Mouse (Mus musculus) left cerebral cortex, adult 18-20 months (tissue): ENCODE results near the gene Myo10. TPM values are rescaled to one million over a fixed set of nuclear protein-coding genes. Genes with fewer than 3 reads are reported as not detected.

Experiments
- DNase-seq, 2 experiments: peaks; one replicate each; pipeline ENCODE4 v3.0.0; 2021 to 2022; ENCODE audit warnings: low spot score in 2 of 2, mixed read lengths in 1 of 2
- long read RNA-seq, 2 experiments: library from polyadenylated mRNA; stranded (forward); transcript quantifications; one replicate each; pipeline ENCODE4 v2.0.0; 2021
- total RNA-seq, 2 experiments: library from RNA; stranded (reverse); gene quantifications; 2 replicates each; pipeline ENCODE4 v1.2.3; 2021

The Myo10 gene
- total RNA-seq = 10 to 100 TPM; 38.6 to 41.0 TPM
- long read RNA-seq, experiment 1, partial matches to known transcripts = 7 of 23 reads
- long read RNA-seq, experiment 1, other reads (novel, unspliced or antisense) = 16 of 23 reads
- long read RNA-seq, experiment 2, partial matches to known transcripts = 9 of 16 reads
- long read RNA-seq, experiment 2, other reads (novel, unspliced or antisense) = 7 of 16 reads

- DNase-seq = peak; percentile 86 to 87
These were observed at the start of gene Myo10 for GRCm38 (mm10) chr15:25622200-25622866. Gene Myo10 (plus strand): TSS chr15:25622525.

- DNase-seq = no peak
These were observed 49.2 kb upstream of the Myo10 start for GRCm38 (mm10) chr15:25573113-25573512.

- no peak for DNase-seq
These were observed 48.3 kb upstream of the Myo10 start for GRCm38 (mm10) chr15:25573876-25574601.

- DNase-seq = no peak
These were observed 44.8 kb upstream of the Myo10 start for GRCm38 (mm10) chr15:25577327-25578051.

GRCm38 (mm10) chr15:25578369-25578768, 44.0 kb upstream of the Myo10 start:
- DNase-seq = no peak

GRCm38 (mm10) chr15:25580731-25581130, 41.6 kb upstream of the Myo10 start:
- DNase-seq = no peak

GRCm38 (mm10) chr15:25582055-25582454, 40.3 kb upstream of the Myo10 start:
- no peak for DNase-seq

GRCm38 (mm10) chr15:25583361-25583760, 39.0 kb upstream of the Myo10 start:
- no peak for DNase-seq

- DNase-seq = no peak
These were observed 35.5 kb upstream of the Myo10 start for GRCm38 (mm10) chr15:25586828-25587227.

- no peak for DNase-seq
These were observed 34.4 kb upstream of the Myo10 start for GRCm38 (mm10) chr15:25587943-25588342.

- DNase-seq = no peak
These were observed 32.9 kb upstream of the Myo10 start for GRCm38 (mm10) chr15:25589318-25589902.

- DNase-seq = no peak
These were observed 32.4 kb upstream of the Myo10 start for GRCm38 (mm10) chr15:25589916-25590315.

GRCm38 (mm10) chr15:25590891-25591290, 31.4 kb upstream of the Myo10 start:
- DNase-seq = no peak

GRCm38 (mm10) chr15:25591964-25592363, 30.4 kb upstream of the Myo10 start:
- no peak for DNase-seq

GRCm38 (mm10) chr15:25593469-25594150, 28.7 kb upstream of the Myo10 start:
- DNase-seq = no peak

- no peak for DNase-seq
These were observed 24.0 kb upstream of the Myo10 start for GRCm38 (mm10) chr15:25598313-25598712.

GRCm38 (mm10) chr15:25602306-25602705, 20.0 kb upstream of the Myo10 start:
- DNase-seq = no peak

GRCm38 (mm10) chr15:25603286-25603685, 19.0 kb upstream of the Myo10 start:
- DNase-seq = no peak

GRCm38 (mm10) chr15:25604231-25604630, 18.1 kb upstream of the Myo10 start:
- DNase-seq = no peak

- DNase-seq = no peak
These were observed 16.9 kb upstream of the Myo10 start for GRCm38 (mm10) chr15:25605376-25605775.

GRCm38 (mm10) chr15:25608742-25609141, 13.6 kb upstream of the Myo10 start:
- DNase-seq = no peak
